Mouse (Mus musculus) myocyte (in vitro differentiated cells): ENCODE measurements around the gene Krt28.

Experiments used
- CEBPB ChIP-seq: IDR thresholded peaks from 2 replicates; pipeline ENCODE4 v1.6.1; 2011; ENCODE audit warnings: mild to moderate bottlenecking, moderate library complexity; ENCODE audit not compliant: poor library complexity, insufficient read depth, severe bottlenecking
- E2F4 ChIP-seq: IDR thresholded peaks from one replicate; pipeline ENCODE4 v1.6.1; 2011; ENCODE audit warnings: mild to moderate bottlenecking, control low read depth, moderate library complexity; ENCODE audit not compliant: insufficient read depth
- MAX ChIP-seq: IDR thresholded peaks from one replicate; pipeline ENCODE4 v1.6.1; 2011; ENCODE audit warnings: low read depth, mild to moderate bottlenecking, control low read depth
- MYOD1 ChIP-seq, 3 experiments: IDR thresholded peaks; one replicate each; pipeline ENCODE4 v1.6.1; 2011; ENCODE audit warnings: control low read depth in 2 of 3, low read depth in 2 of 3, mild to moderate bottlenecking in 2 of 3, moderate library complexity in 1 of 3; ENCODE audit not compliant: insufficient read length in 2 of 3, control insufficient read depth in 1 of 3
- MYOG ChIP-seq, 3 experiments: IDR thresholded peaks; one replicate each; pipeline ENCODE4 v1.6.1; 2011; ENCODE audit warnings: control low read depth in 2 of 3, low read depth in 2 of 3, mild to moderate bottlenecking in 2 of 3; ENCODE audit not compliant: insufficient read length in 2 of 3, control insufficient read depth in 1 of 3, insufficient read depth in 1 of 3
- POLR2A ChIP-seq: IDR thresholded peaks from one replicate; pipeline ENCODE4 v1.6.1; 2011; ENCODE audit warnings: low read depth, mild to moderate bottlenecking, control low read depth, moderate library complexity; ENCODE audit not compliant: insufficient read length
- POLR2AphosphoS2 ChIP-seq: IDR thresholded peaks from one replicate; pipeline ENCODE4 v1.6.1; 2011; ENCODE audit warnings: low read depth, control low read depth; ENCODE audit not compliant: insufficient read length
- REST ChIP-seq: IDR thresholded peaks from one replicate; pipeline ENCODE4 v1.6.1; 2011; ENCODE audit warnings: mild to moderate bottlenecking, control low read depth, moderate library complexity; ENCODE audit not compliant: insufficient read depth, insufficient read length
- SRF ChIP-seq: IDR thresholded peaks from one replicate; pipeline ENCODE4 v1.6.1; 2011; ENCODE audit warnings: low read depth; ENCODE audit not compliant: control insufficient read depth, insufficient read length
- TCF12 ChIP-seq: IDR thresholded peaks from one replicate; pipeline ENCODE4 v1.6.1; 2011; ENCODE audit warnings: mild to moderate bottlenecking, control low read depth; ENCODE audit not compliant: poor library complexity, insufficient read depth, severe bottlenecking
- TCF3 ChIP-seq: IDR thresholded peaks from one replicate; pipeline ENCODE4 v1.6.1; 2011; ENCODE audit warnings: low read depth, control low read depth; ENCODE audit not compliant: insufficient read length
- USF1 ChIP-seq: IDR thresholded peaks from one replicate; pipeline ENCODE4 v1.6.1; 2011; ENCODE audit warnings: low read depth, mild to moderate bottlenecking, control low read depth, moderate library complexity

- TF ChIP-seq MYOG (IDR thresholded peaks at IDR 0.05; ENCODE audit: control insufficient read depth in 1 of 3, insufficient read depth in 1 of 3, insufficient read length in 2 of 3, low read depth in 2 of 3) (no peak), USF1 (no peak), POLR2A (no peak), MAX (no peak), TCF12 (no peak), CEBPB (no peak), REST (no peak), MYOD1 (IDR thresholded peaks at IDR 0.05; ENCODE audit: control insufficient read depth in 1 of 3, insufficient read length in 2 of 3, low read depth in 2 of 3) (no peak), POLR2AphosphoS2 (no peak), E2F4 (no peak), TCF3 (no peak), SRF (no peak)
Measured at GRCm38 (mm10) chr11:99414463-99415147, 39.9 kb upstream of the Krt28 start.
